Mouse (Mus musculus): ENCODE results near the gene Fam43b.
A peak's percentile ranks its signal among the peaks of the same experiment; 100 is the strongest.

- TF ChIP-seq CTCF (conservative IDR thresholded peaks at IDR 0.05 in 1 of 2, IDR thresholded peaks at IDR 0.05 in 1 of 2; ENCODE audit: low read depth in 2 of 2, low read length in 2 of 2) (no peak), HCFC1 (IDR thresholded peaks at IDR 0.05; ENCODE audit: low read depth, low read length) (no peak), POLR2A (IDR thresholded peaks at IDR 0.05; ENCODE audit: low read depth, low read length) (no peak), ZNF384 (IDR thresholded peaks at IDR 0.05; ENCODE audit: low read depth, low read length) (peak; percentile 52), EP300 (IDR thresholded peaks at IDR 0.05; ENCODE audit: low read length) (peak; percentile 74), MYC (IDR thresholded peaks at IDR 0.05; ENCODE audit: low read depth, low read length) (no peak), GABPA (IDR thresholded peaks at IDR 0.05; ENCODE audit: insufficient replicate concordance, low read depth, low read length) (no peak), UBTF (IDR thresholded peaks at IDR 0.05; ENCODE audit: low read depth, low read length) (no peak), BHLHE40 (IDR thresholded peaks at IDR 0.05; ENCODE audit: low read depth, low read length) (no peak), SMC3 (IDR thresholded peaks at IDR 0.05; ENCODE audit: low read depth, low read length) (no peak), MEF2A (IDR thresholded peaks at IDR 0.05; ENCODE audit: borderline replicate concordance, low read depth, low read length) (no peak), MXI1 (IDR thresholded peaks at IDR 0.05; ENCODE audit: low read depth, low read length) (no peak), POLR2AphosphoS2 (IDR thresholded peaks at IDR 0.05; ENCODE audit: low read depth, low read length) (no peak)
Measured at GRCm38 (mm10) chr4:138407479-138408194, 11.3 kb upstream of the Fam43b start.

All from CH12.LX (cell line).